Mouse (Mus musculus) left cerebral cortex, adult 9 months (tissue): ENCODE measurements around the gene Gcsh.

Experiments
- DNase-seq, 2 experiments: peaks; one replicate each; pipeline ENCODE4 v3.0.0; 2022; ENCODE audit warnings: low spot score in 2 of 2

The Gcsh gene

GRCm38 (mm10) chr8:116978052-116978451 lies 15.3 kb downstream of the Gcsh start:
- DNase-seq = no peak

GRCm38 (mm10) chr8:116975606-116976005 lies 17.7 kb downstream of the Gcsh start:
- no peak for DNase-seq

- DNase-seq = no peak
These were observed 18.3 kb downstream of the Gcsh start for GRCm38 (mm10) chr8:116975066-116975465.

- no peak for DNase-seq
These were observed 23.8 kb downstream of the Gcsh start for GRCm38 (mm10) chr8:116969531-116969930.

GRCm38 (mm10) chr8:116954415-116954814 lies 38.9 kb downstream of the Gcsh start:
- DNase-seq = peak; percentile 71 to 94

GRCm38 (mm10) chr8:116952428-116952827 lies 40.9 kb downstream of the Gcsh start:
- DNase-seq = no peak

GRCm38 (mm10) chr8:116951778-116952177 lies 41.6 kb downstream of the Gcsh start:
- DNase-seq = no peak

GRCm38 (mm10) chr8:116951369-116951768 lies 42.0 kb downstream of the Gcsh start:
- no peak for DNase-seq

GRCm38 (mm10) chr8:116947589-116947988 lies 45.7 kb downstream of the Gcsh start:
- no peak for DNase-seq

- no peak for DNase-seq
These were observed 46.5 kb downstream of the Gcsh start for GRCm38 (mm10) chr8:116946851-116947250.

- DNase-seq = peak in 1 of 2 experiments; percentile 71
These were observed 47.0 kb downstream of the Gcsh start for GRCm38 (mm10) chr8:116946268-116946838.

- DNase-seq = no peak
These were observed 48.0 kb downstream of the Gcsh start for GRCm38 (mm10) chr8:116945169-116945910.

GRCm38 (mm10) chr8:116944385-116944696 lies 49.0 kb downstream of the Gcsh start:
- DNase-seq = no peak

GRCm38 (mm10) chr8:116943555-116944384 lies 49.6 kb downstream of the Gcsh start:
- DNase-seq = peak in 1 of 2 experiments; percentile 55

GRCm38 (mm10) chr8:116943161-116943554 lies 50.2 kb downstream of the Gcsh start, which contains the start of gene Atmin:
Atmin (plus strand) TSS chr8:116943393.
- peak in 1 of 2 experiments; percentile 81 for DNase-seq

GRCm38 (mm10) chr8:116942284-116943058 lies 50.9 kb downstream of the Gcsh start:
- DNase-seq = no peak

GRCm38 (mm10) chr8:116935506-116935905 lies 57.8 kb downstream of the Gcsh start:
- DNase-seq = no peak

GRCm38 (mm10) chr8:116934976-116935375 lies 58.4 kb downstream of the Gcsh start:
- DNase-seq = no peak
